Mouse (Mus musculus) heart, embryonic 16.5 days (tissue): ENCODE data around the gene Dgki. TPM values are rescaled to one million over a fixed set of nuclear protein-coding genes. Genes with fewer than 3 reads are reported as not detected.

Experiments
- ATAC-seq: fragments of 200-750 bp; cut with Nextera tagmentation; replicated peaks from 2 replicates; pipeline ENCODE4 v1.8.0; 2017; ENCODE audit warnings: moderate number of reproducible peaks; ENCODE audit not compliant: insufficient read depth, low FRiP score; ENCODE audit errors: extremely low read depth
- H3K27ac ChIP-seq: fragments of 300-500 bp; sonication (generic); 2 replicates; pipeline ENCODE4 v1.5.1; 2014; ENCODE audit warnings: mild to moderate bottlenecking, low read length, control low read depth, moderate library complexity
- H3K27me3 ChIP-seq: fragments of 300-500 bp; sonication (generic); 2 replicates; pipeline ENCODE4 v1.6.1; 2014; ENCODE audit warnings: low read length, mixed read lengths; ENCODE audit not compliant: control insufficient read depth, insufficient read depth
- H3K36me3 ChIP-seq: fragments of 300-500 bp; sonication (generic); 2 replicates; pipeline ENCODE4 v1.6.1; 2014; ENCODE audit not compliant: control insufficient read depth, insufficient read depth
- H3K4me1 ChIP-seq: fragments of 300-500 bp; sonication (generic); 2 replicates; pipeline ENCODE4 v1.6.1; 2014; ENCODE audit warnings: low read length, mixed read lengths; ENCODE audit not compliant: control insufficient read depth, insufficient read depth
- H3K4me2 ChIP-seq: fragments of 300-500 bp; sonication (generic); 2 replicates; pipeline ENCODE4 v1.6.1; 2014; ENCODE audit warnings: low read depth, mild to moderate bottlenecking, control low read depth, low read length
- H3K4me3 ChIP-seq: fragments of 300-500 bp; sonication (generic); 2 replicates; pipeline ENCODE4 v1.5.1; 2014; ENCODE audit warnings: mild to moderate bottlenecking, control low read depth, low read length
- H3K9ac ChIP-seq: fragments of 300-500 bp; sonication (generic); 2 replicates; pipeline ENCODE4 v1.6.1; 2014; ENCODE audit warnings: low read length, control low read depth
- H3K9me3 ChIP-seq: fragments of 300-500 bp; sonication (generic); replicated peaks from 2 replicates; pipeline ENCODE4 v1.6.1; 2016; ENCODE audit warnings: low read length; ENCODE audit not compliant: control insufficient read depth
- WGBS: fragments of 180-500 bp; shearing (Covaris S2); extraction: QIAGEN DNeasy Blood & Tissue Kit; methylation state at CpG from one replicate; pipeline ENCODE4 v1.1.7; 2014; 5-methylcytosine and 5-hydroxymethylcytosine counted together
- polyA plus RNA-seq: library from polyadenylated mRNA; unstranded; fragments of >200 nt; fragmentation: Nextera tagmentation; extraction: Ambion mirVana; gene quantifications from 2 replicates; pipeline ENCODE4 v1.2.1, GENCODE M21; 2015

The Dgki gene
- polyA plus RNA-seq, 1 experiment from 2014 or later, result 0.47 TPM

DNA sequence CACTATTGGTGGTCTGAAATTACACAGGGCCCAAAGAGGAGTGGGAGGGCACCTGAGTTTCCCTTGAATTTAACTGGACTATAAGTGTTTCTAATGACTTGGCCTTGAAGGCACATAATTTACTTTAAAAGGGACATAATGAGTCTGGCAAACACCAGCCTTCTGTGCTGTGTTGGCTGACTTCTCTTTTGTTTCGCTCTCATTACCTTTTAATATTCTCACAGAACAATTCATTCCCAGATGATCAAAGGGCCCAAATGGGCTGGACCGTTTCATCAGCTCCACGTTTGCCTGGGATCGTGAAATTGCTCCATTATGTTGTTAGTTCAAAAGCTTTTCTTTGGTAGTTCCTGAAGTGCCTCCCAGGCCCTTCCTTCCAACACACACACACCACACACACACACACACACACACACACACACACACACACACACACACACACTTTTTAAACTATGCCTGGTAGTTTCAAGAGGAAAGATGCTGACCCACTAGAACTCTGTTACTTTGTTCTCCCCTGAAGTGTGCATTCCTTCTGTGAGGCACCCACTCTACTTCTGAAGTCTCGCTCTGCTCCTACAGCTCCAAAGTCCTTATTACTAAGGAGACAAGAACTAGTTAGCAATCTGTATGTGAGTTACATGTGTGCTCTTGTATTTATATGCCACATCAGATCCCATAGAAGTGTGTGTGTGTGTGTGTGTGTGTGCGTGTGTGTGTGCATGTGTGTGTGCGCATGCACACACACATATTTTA is 491.5 kb downstream of the Dgki start:
- ATAC-seq, result no peak
- H3K9me3 ChIP-seq, result no peaks in the 10 kb centered on the region
- H3K4me1 ChIP-seq, result peaks cover 8% of the 10 kb centered on the region
- peak overlapping the region; percentile 77; the same call in 1 of the 2 replicates for H3K9ac ChIP-seq
- no peaks in the 10 kb centered on the region for H3K36me3 ChIP-seq
- 63% methylated on average over 7 of the region's 7 CpGs for WGBS
- peak overlapping the region; percentile 66 for H3K4me3 ChIP-seq
- H3K27ac ChIP-seq, result peak overlapping the region; percentile 12; the same call in 1 of the 2 replicates
- H3K4me2 ChIP-seq, result peak overlapping the region; percentile 75
- H3K27me3 ChIP-seq, result no peaks in the 10 kb centered on the region

- no peaks in the 10 kb centered on the region for H3K36me3 ChIP-seq
- H3K4me3 ChIP-seq, result 0 out of 2 replicates have a peak overlapping the region, but pooled peaks have one; percentile 8
- no peak for ATAC-seq
- H3K27ac ChIP-seq, result no peak overlapping the region
- H3K4me2 ChIP-seq, result peak overlapping the region; percentile 42
- 56% methylated on average over 6 of the region's 6 CpGs for WGBS
- H3K9me3 ChIP-seq, result no peaks in the 10 kb centered on the region
- no peaks in the 10 kb centered on the region for H3K27me3 ChIP-seq
- H3K4me1 ChIP-seq, result peaks cover 8% of the 10 kb centered on the region
- no peak overlapping the region for H3K9ac ChIP-seq
These were observed 493.1 kb downstream of the Dgki start for GRCm38 (mm10) chr6:36806906-36807305.

DNA sequence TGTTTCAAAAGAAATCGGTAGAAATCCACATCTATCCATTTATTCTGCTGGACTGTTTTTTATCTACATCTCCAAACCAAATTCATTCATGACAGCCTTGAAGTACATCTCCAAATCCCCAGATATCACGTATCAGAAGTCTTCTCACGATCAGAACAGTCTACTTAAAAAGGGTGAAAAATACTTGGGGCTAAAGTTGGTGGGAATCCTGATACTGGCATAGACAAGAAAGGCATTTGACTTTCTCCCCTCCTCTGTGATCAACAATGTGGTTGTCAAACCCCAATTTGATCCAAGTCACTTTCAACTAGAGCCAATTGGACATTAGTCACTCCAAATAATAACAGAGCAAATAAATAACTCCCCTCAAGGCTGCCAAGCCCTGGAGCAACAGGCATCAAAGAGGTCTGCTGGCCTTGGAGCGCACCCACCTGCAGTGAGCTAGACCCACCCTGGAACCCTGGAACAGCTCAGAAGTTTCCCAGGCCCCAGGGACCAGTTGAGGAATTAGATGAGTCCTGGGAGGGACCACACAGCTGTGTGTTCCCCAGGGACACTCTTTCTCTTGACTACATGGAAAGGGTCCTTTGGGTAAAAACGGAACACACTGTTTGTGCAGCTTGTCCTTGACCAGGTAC is 499.6 kb downstream of the Dgki start:
- no peaks in the 10 kb centered on the region for H3K27me3 ChIP-seq
- no peak overlapping the region for H3K4me3 ChIP-seq
- H3K36me3 ChIP-seq, result no peaks in the 10 kb centered on the region
- H3K4me1 ChIP-seq, result no peaks in the 10 kb centered on the region
- 74% methylated on average over 5 of the region's 5 CpGs for WGBS
- H3K9me3 ChIP-seq, result no peaks in the 10 kb centered on the region
- H3K9ac ChIP-seq, result no peak overlapping the region
- H3K4me2 ChIP-seq, result no peak overlapping the region
- ATAC-seq, result no peak
- no peak overlapping the region for H3K27ac ChIP-seq

GRCm38 (mm10) chr6:36797066-36797655 is 502.8 kb downstream of the Dgki start:
- H3K4me2 ChIP-seq, result no peak overlapping the region
- no peak for ATAC-seq
- H3K27me3 ChIP-seq, result no peaks in the 10 kb centered on the region
- no peak overlapping the region for H3K9ac ChIP-seq
- no peaks in the 10 kb centered on the region for H3K9me3 ChIP-seq
- WGBS, result 74% methylated on average over 3 of the region's 3 CpGs
- no peaks in the 10 kb centered on the region for H3K4me1 ChIP-seq
- no peak overlapping the region for H3K27ac ChIP-seq
- no peaks in the 10 kb centered on the region for H3K36me3 ChIP-seq
- no peak overlapping the region for H3K4me3 ChIP-seq

Other genes starting within 250 kb of the Dgki start
- gene Creb3l2, start 142.0 kb upstream of the Dgki start, polyA plus RNA-seq, result 28.0 and 28.2 TPM in 2 replicates
- not detected in 2 replicates for gene Akr1d1, start 230.0 kb upstream of the Dgki start, polyA plus RNA-seq